Mouse (Mus musculus): Measurements from ENCODE around the gene 1600002K03Rik. TPM values are rescaled to one million over a fixed set of nuclear protein-coding genes. Genes with fewer than 3 reads are reported as not detected.

The 1600002K03Rik gene
- polyA plus RNA-seq, 1 experiment from 2014 or later = 7.7 TPM

GRCm38 (mm10) chr10:80169070-80169469, 3.7 kb upstream of the 1600002K03Rik start:
- no peaks in the 10 kb centered on the region for H3K9me3 ChIP-seq (ENCODE audit: control insufficient read depth, low read length)
- 50% methylated on average over 1 of the region's 1 CpGs for whole genome bisulfite sequencing
- no peaks in the 10 kb centered on the region for H3K27me3 ChIP-seq (ENCODE audit: control insufficient read depth, insufficient read depth, low read length)
- peak overlapping the region; percentile 100 for H3K9ac ChIP-seq
- no peak overlapping the region for H3K27ac ChIP-seq
- peak overlapping the region; percentile 100 for H3K4me3 ChIP-seq (replicated peaks; ENCODE audit: low read length)
- DNase-seq (ENCODE audit: low spot score) (no peak), ATAC-seq (ENCODE audit: low FRiP score) (no peak)
- peaks cover 44% of the 10 kb centered on the region for H3K4me1 ChIP-seq (replicated peaks; ENCODE audit: control insufficient read depth, insufficient read depth, low read length)
- peak overlapping the region; percentile 88 for H3K4me2 ChIP-seq (replicated peaks)
- H3K36me3 ChIP-seq (replicated peaks; ENCODE audit: control insufficient read depth, insufficient read depth) = peaks cover 30% of the 10 kb centered on the region

- Histone ChIP-seq H3K36me3 (replicated peaks; ENCODE audit: control insufficient read depth, insufficient read depth) (peaks cover 30% of the 10 kb centered on the region), H3K4me2 (replicated peaks) (peak overlapping the region; percentile 88), H3K9ac (peak overlapping the region; percentile 100; the same call in 1 of the 2 replicates), H3K27me3 (ENCODE audit: control insufficient read depth, insufficient read depth, low read length) (no peaks in the 10 kb centered on the region), H3K27ac (no peak overlapping the region), H3K4me1 (replicated peaks; ENCODE audit: control insufficient read depth, insufficient read depth, low read length) (peaks cover 38% of the 10 kb centered on the region), H3K9me3 (ENCODE audit: control insufficient read depth, low read length) (no peaks in the 10 kb centered on the region), H3K4me3 (replicated peaks; ENCODE audit: low read length) (no peak overlapping the region)
- no peak for DNase-seq (ENCODE audit: low spot score)
- 96% methylated on average over 7 of the region's 7 CpGs for WGBS
- no peak for ATAC-seq (ENCODE audit: low FRiP score)
These were observed 3.1 kb upstream of the 1600002K03Rik start for GRCm38 (mm10) chr10:80169651-80170050.

DNA sequence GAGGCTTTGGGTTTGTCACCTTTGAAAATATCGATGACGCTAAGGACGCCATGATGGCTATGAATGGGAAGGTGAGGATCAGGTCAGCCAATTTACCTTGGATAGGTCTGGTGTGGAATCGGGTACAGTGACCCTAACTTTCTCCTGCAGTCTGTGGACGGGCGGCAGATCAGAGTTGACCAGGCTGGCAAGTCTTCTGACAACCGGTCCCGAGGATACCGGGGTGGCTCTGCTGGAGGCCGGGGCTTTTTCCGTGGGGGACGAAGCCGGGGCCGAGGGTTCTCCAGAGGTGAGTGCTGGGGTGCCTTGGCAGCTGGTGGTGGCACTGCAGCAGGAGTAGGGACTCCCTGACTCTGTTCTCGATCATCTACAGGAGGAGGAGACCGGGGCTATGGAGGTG, 2.7 kb upstream of the 1600002K03Rik start:
- Histone ChIP-seq H3K27ac (no peak overlapping the region), H3K9me3 (ENCODE audit: control insufficient read depth, low read length) (no peaks in the 10 kb centered on the region), H3K27me3 (ENCODE audit: control insufficient read depth, insufficient read depth, low read length) (no peaks in the 10 kb centered on the region), H3K36me3 (replicated peaks; ENCODE audit: control insufficient read depth, insufficient read depth) (peaks cover 30% of the 10 kb centered on the region), H3K9ac (no peak overlapping the region), H3K4me1 (replicated peaks; ENCODE audit: control insufficient read depth, insufficient read depth, low read length) (peaks cover 35% of the 10 kb centered on the region), H3K4me3 (replicated peaks; ENCODE audit: low read length) (no peak overlapping the region), H3K4me2 (replicated peaks) (peak overlapping the region; percentile 4; the same call in 1 of the 2 replicates)
- ATAC-seq (ENCODE audit: low FRiP score) (no peak), DNase-seq (ENCODE audit: low spot score) (no peak)
- WGBS = 93% methylated on average over 16 of the region's 16 CpGs

DNA sequence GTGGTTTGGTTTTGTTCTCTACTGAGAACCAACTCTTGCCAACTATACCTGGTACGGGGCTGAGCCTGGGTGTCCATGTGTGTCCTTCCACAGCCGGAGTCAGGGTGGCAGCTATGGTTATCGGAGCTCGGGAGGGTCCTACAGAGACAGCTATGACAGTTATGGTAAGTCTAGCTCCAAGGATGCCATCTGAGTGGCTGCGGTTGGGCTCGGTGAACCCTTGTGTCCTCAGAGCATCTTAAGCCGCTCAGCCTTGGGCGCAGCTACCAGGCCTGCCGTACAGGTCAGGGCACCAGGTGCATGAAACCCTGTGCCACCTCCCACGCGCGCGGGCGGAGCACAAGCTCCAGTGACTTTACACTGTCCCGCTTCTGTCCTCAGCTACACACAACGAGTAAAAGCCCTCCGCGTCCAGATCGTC, 2.1 kb upstream of the 1600002K03Rik start:
- no peaks in the 10 kb centered on the region for H3K27me3 ChIP-seq (ENCODE audit: control insufficient read depth, insufficient read depth, low read length)
- H3K9me3 ChIP-seq (ENCODE audit: control insufficient read depth, low read length) = no peaks in the 10 kb centered on the region
- peaks cover 35% of the 10 kb centered on the region for H3K4me1 ChIP-seq (replicated peaks; ENCODE audit: control insufficient read depth, insufficient read depth, low read length)
- no peak overlapping the region for H3K9ac ChIP-seq
- DNase-seq (ENCODE audit: low spot score) (no peak), ATAC-seq (ENCODE audit: low FRiP score) (no peak)
- 96% methylated on average over 19 of the region's 19 CpGs for WGBS
- H3K4me3 ChIP-seq (replicated peaks; ENCODE audit: low read length) = no peak overlapping the region
- no peak overlapping the region for H3K4me2 ChIP-seq (replicated peaks)
- no peak overlapping the region for H3K27ac ChIP-seq
- H3K36me3 ChIP-seq (replicated peaks; ENCODE audit: control insufficient read depth, insufficient read depth) = peaks cover 30% of the 10 kb centered on the region

DNA sequence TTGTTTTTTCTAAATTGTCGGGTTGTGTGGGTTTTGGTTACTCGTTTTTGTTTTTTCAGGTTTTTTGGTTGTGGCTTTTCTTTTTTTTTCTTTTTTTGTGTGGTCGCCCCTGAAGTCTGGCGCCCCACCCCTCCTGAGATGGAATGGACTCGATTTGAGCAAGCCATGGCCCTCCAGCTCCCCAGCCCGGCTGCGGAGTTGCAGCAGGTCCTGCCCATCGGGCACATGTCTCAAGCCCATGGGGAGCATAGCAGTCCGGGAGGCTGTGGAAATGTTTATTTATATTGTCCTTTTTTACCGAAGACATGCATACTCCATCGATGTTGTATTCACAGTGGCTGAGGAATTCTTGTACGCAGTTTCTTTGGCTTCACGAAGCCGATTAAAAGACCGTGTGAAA, 1.5 kb upstream of the 1600002K03Rik start:
- Histone ChIP-seq H3K36me3 (replicated peaks; ENCODE audit: control insufficient read depth, insufficient read depth) (peaks cover 30% of the 10 kb centered on the region), H3K27ac (no peak overlapping the region), H3K4me1 (replicated peaks; ENCODE audit: control insufficient read depth, insufficient read depth, low read length) (peaks cover 36% of the 10 kb centered on the region), H3K9me3 (ENCODE audit: control insufficient read depth, low read length) (no peaks in the 10 kb centered on the region), H3K27me3 (ENCODE audit: control insufficient read depth, insufficient read depth, low read length) (no peaks in the 10 kb centered on the region), H3K9ac (no peak overlapping the region), H3K4me2 (replicated peaks) (no peak overlapping the region), H3K4me3 (replicated peaks; ENCODE audit: low read length) (no peak overlapping the region; the same call in 1 of the 2 replicates)
- ATAC-seq (ENCODE audit: low FRiP score) (no peak), DNase-seq (ENCODE audit: low spot score) (no peak)
- WGBS = 92% methylated on average over 15 of the region's 15 CpGs

- peak overlapping the region; percentile 46 for H3K4me3 ChIP-seq (replicated peaks; ENCODE audit: low read length)
- peaks cover 30% of the 10 kb centered on the region for H3K36me3 ChIP-seq (replicated peaks; ENCODE audit: control insufficient read depth, insufficient read depth)
- 80% methylated on average over 45 of the region's 45 CpGs for WGBS
- peak overlapping the region; percentile 55 for H3K4me2 ChIP-seq (replicated peaks)
- peaks cover 30% of the 10 kb centered on the region for H3K4me1 ChIP-seq (replicated peaks; ENCODE audit: control insufficient read depth, insufficient read depth, low read length)
- H3K9me3 ChIP-seq (ENCODE audit: control insufficient read depth, low read length) = no peaks in the 10 kb centered on the region
- ATAC-seq (ENCODE audit: low FRiP score) (no peak), DNase-seq (ENCODE audit: low spot score) (no peak)
- H3K9ac ChIP-seq = peak overlapping the region; percentile 54
- peak overlapping the region; percentile 87 for H3K27ac ChIP-seq
- H3K27me3 ChIP-seq (ENCODE audit: control insufficient read depth, insufficient read depth, low read length) = no peaks in the 10 kb centered on the region
These were observed 801 bp upstream of the 1600002K03Rik start for GRCm38 (mm10) chr10:80171760-80172526.

- Histone ChIP-seq H3K36me3 (replicated peaks; ENCODE audit: control insufficient read depth, insufficient read depth) (peaks cover 30% of the 10 kb centered on the region), H3K27ac (peak overlapping the region; percentile 87), H3K4me3 (replicated peaks; ENCODE audit: low read length) (peak overlapping the region; percentile 46), H3K27me3 (ENCODE audit: control insufficient read depth, insufficient read depth, low read length) (no peaks in the 10 kb centered on the region), H3K9ac (peak overlapping the region; percentile 54), H3K4me2 (replicated peaks) (peak overlapping the region; percentile 55), H3K4me1 (replicated peaks; ENCODE audit: control insufficient read depth, insufficient read depth, low read length) (peaks cover 29% of the 10 kb centered on the region), H3K9me3 (ENCODE audit: control insufficient read depth, low read length) (no peaks in the 10 kb centered on the region)
- DNase-seq (ENCODE audit: low spot score) (no peak), ATAC-seq (ENCODE audit: low FRiP score) (no peak)
- 15% methylated on average over 11 of the region's 11 CpGs for WGBS
These were observed 614 bp downstream of the 1600002K03Rik start for GRCm38 (mm10) chr10:80173358-80173757.

- WGBS = 88% methylated on average over 10 of the region's 10 CpGs
- ATAC-seq (ENCODE audit: low FRiP score) = no peak
- H3K27me3 ChIP-seq (ENCODE audit: control insufficient read depth, insufficient read depth, low read length) = no peaks in the 10 kb centered on the region
- peaks cover 30% of the 10 kb centered on the region for H3K36me3 ChIP-seq (replicated peaks; ENCODE audit: control insufficient read depth, insufficient read depth)
- H3K4me1 ChIP-seq (replicated peaks; ENCODE audit: control insufficient read depth, insufficient read depth, low read length) = peaks cover 21% of the 10 kb centered on the region
- no peak for DNase-seq (ENCODE audit: low spot score)
- H3K27ac ChIP-seq = 0 out of 2 replicates have a peak overlapping the region, but pooled peaks have one; percentile 16
- 0 out of 2 replicates have a peak overlapping the region, but pooled peaks have one; percentile 54 for H3K9ac ChIP-seq
- H3K4me3 ChIP-seq (replicated peaks; ENCODE audit: low read length) = no peak overlapping the region
- no peak overlapping the region for H3K4me2 ChIP-seq (replicated peaks)
- no peaks in the 10 kb centered on the region for H3K9me3 ChIP-seq (ENCODE audit: control insufficient read depth, low read length)
These were observed 1.4 kb downstream of the 1600002K03Rik start for GRCm38 (mm10) chr10:80173955-80174640.

- Histone ChIP-seq H3K27me3 (ENCODE audit: control insufficient read depth, insufficient read depth, low read length) (no peaks in the 10 kb centered on the region), H3K9ac (no peak overlapping the region), H3K36me3 (replicated peaks; ENCODE audit: control insufficient read depth, insufficient read depth) (peaks cover 27% of the 10 kb centered on the region), H3K9me3 (ENCODE audit: control insufficient read depth, low read length) (no peaks in the 10 kb centered on the region), H3K27ac (no peak overlapping the region), H3K4me2 (replicated peaks) (no peak overlapping the region), H3K4me1 (replicated peaks; ENCODE audit: control insufficient read depth, insufficient read depth, low read length) (peaks cover 15% of the 10 kb centered on the region), H3K4me3 (replicated peaks; ENCODE audit: low read length) (no peak overlapping the region)
- DNase-seq (ENCODE audit: low spot score) (no peak), ATAC-seq (ENCODE audit: low FRiP score) (no peak)
- 47% methylated on average over 2 of the region's 2 CpGs for WGBS
These were observed 2.0 kb downstream of the 1600002K03Rik start for GRCm38 (mm10) chr10:80174705-80175104.
